Mouse (Mus musculus): ENCODE results near the gene Gm14296.
"Not testable (repeated sequence)": the region's sequence is repeated elsewhere in the genome, so short reads cannot be mapped to it uniquely, and the experiment has no call there.

Gm14296 gene

DNA sequence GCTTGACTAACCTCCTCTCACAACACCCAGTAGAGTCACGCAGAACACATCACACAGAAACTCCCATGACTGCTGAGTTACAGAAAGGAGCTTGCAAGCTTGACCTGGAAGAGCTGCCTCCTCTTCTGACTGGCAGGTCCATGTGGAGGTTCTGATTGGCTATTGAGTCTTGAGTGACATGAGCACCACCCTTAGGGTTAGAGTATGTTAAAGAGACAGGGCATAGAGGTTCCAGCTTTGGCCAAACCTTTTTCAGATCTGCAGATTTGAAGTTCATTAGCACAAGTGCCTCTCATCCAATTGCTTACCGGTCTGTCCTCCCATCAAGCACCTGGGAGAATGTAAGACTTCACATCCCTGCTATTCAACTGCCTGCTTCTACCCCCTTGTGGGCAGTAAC is at the start of gene Gm14296:
Gene Gm14296, minus strand, starts transcription at position 101 of the 400 bp plus-strand sequence.
- not testable (repeated sequence) for DNase-seq (ENCODE audit: low spot score)

DNA sequence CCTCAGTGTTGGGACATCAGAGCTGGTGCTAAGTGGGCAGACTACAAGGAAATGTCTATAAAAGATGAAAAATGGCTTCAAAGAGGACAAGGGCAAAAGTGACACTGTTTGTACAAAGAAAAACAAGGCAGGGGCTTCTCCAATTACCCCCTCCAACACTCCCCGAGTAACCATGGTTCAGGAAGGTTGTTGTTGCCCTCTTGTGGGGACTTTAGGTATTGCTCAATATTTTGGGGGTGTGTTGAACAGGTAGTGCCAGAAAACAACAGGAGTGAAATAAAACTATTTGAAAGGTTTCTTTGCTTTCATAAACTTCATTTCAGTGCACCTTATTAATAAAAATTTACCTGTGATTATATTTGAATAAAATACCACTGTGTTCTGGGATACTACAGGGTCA is 22.1 kb downstream of the Gm14296 start:
- not testable (repeated sequence) for DNase-seq (ENCODE audit: low spot score)

Measured in MN1 (cell line).